Mouse (Mus musculus) left cerebral cortex, adult 8-10 months (tissue): Measurements from ENCODE around the gene Vwa8. TPM values are rescaled to one million over a fixed set of nuclear protein-coding genes. Genes with fewer than 3 reads are reported as not detected.

Experiments
- DNase-seq, 2 experiments: peaks; one replicate each; pipeline ENCODE4 v3.0.0; 2022; ENCODE audit warnings: low spot score in 2 of 2
- total RNA-seq, 4 experiments: library from RNA; stranded (reverse); gene quantifications; 2 replicates each; pipeline ENCODE4 v1.2.4; 2022

Vwa8 gene
- total RNA-seq, 4 experiments from 2014 or later = 34.7 to 41.3 (median 40.1) TPM

DNA sequence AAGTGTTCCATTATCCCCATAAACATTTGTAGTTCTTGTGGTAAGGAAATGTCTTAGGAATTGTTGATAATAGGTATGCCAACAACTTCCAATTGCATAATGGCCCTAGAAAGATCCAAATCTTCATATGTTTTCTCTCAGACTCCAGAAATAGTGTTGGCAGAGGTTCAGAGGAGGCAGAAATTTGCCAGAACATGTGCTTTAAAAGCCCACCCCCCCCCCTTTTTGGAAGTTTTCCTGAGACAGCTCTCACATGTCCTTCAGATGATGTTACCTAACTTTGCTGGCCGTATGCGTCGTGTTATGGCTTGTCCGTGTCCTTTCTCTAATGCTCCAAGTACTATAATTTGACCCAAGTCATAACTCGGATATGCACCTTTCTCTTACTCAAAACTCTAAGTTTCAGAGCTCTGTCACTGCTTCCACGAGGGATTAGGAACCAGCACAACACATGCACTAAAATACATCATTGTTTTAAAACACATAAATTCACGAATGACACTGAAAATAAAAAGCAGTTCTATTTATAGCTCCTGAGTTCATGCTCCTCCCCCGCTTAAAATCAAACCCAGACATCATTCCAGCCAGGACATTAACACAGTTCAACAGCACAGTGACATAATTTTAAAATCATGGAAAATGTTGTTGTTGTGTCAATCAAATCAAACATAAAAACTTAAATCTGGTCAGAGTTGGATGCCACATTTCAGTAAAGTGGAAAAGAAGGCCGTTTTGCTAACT is 227.9 kb downstream of the Vwa8 start:
- DNase-seq = no peak

DNA sequence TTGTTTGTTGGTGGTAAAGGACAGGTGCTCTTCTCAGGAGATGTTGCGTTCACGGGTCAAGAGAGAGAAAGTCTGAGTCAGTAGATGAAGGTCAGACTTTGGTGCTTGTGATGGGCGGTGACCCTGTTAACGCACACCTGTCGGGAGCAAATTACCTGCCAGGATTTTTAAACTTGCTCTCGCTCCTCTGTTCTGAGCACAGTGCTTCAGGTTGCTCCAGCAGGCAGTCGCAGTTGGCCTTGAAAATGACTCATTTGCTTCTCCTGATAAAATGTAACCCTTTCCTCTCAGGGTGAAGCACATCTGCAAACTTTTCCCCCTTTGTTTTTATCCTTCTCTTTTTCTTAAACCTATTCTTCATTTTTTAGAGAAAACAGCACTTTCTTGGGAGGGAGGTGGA is 234.7 kb downstream of the Vwa8 start:
- DNase-seq = no peak

- no peak for DNase-seq
Observed at GRCm38 (mm10) chr14:79086006-79086405, 237.2 kb downstream of the Vwa8 start.

DNA sequence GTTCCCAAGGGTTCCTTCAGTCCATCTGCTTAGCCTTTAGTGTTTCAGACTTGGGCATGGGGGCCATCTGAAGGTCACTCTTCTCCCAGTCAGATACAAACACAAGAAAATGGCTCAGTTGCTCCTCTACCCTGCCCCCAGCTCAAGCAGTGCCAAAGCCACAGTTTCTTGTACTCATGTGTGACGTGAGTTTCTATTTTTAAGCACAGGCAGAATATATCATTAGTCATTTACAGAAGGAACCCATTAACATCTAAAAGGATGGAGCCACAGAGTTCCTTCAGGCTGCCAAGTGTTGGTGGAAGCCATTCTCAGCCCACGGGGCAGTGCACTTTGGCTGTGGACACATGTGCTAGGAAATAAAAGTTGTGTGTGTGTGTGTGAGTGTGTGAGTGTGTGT is 240.6 kb downstream of the Vwa8 start:
- peak in 1 of 2 experiments; percentile 18 for DNase-seq

GRCm38 (mm10) chr14:79097181-79097580 is 248.3 kb downstream of the Vwa8 start:
- no peak for DNase-seq

- DNase-seq = peak; percentile 54 to 67
Observed at GRCm38 (mm10) chr14:79106655-79107515, 258.0 kb downstream of the Vwa8 start.

GRCm38 (mm10) chr14:79109375-79109774 is 260.5 kb downstream of the Vwa8 start:
- DNase-seq = no peak

- no peak for DNase-seq
Observed at GRCm38 (mm10) chr14:79110012-79110411, 261.2 kb downstream of the Vwa8 start.

DNA sequence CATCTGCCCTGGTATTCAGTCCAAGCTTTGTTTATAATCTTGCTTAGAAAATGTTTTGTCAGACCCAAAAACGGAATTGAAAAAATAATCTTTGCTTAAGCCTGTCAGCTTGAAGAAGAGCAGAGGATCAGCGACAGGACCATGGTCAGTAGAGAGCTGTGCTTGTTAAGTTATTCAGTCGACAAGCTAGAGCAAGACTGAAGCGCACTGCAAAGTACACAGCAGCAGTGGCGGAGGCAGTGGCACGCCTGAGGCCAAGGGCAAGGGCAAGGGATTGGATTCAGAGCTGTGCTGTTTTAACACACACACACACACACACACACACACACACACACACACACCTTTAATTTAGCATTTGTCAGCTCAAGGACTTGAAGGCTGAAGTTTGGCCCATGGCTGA is 263.2 kb downstream of the Vwa8 start:
- no peak for DNase-seq

GRCm38 (mm10) chr14:79114526-79115383 is 265.9 kb downstream of the Vwa8 start:
- DNase-seq = no peak

DNA sequence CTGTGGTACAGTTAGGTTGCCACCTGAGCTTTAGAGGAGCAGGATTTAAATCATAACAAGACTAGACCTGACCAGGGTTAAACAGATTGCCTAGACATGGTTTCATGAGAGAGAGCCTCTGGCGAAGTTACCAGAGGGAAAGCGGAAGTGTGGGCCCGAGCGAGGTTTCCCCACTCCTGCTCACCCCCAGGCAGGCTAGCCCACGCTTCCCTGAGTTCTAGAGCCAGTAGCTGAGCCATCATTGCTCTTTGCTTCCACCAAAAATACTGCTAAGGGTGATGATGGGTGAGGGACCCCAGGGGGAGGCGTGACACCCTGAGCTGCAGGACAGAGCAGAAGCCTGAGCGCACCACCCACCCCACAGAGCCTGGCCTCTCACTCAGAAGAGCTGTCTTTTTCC is 269.6 kb downstream of the Vwa8 start:
- no peak for DNase-seq

GRCm38 (mm10) chr14:79119354-79119753 is 270.5 kb downstream of the Vwa8 start:
- DNase-seq = no peak

- no peak for DNase-seq
Observed at GRCm38 (mm10) chr14:79120681-79121080, 271.8 kb downstream of the Vwa8 start.

DNA sequence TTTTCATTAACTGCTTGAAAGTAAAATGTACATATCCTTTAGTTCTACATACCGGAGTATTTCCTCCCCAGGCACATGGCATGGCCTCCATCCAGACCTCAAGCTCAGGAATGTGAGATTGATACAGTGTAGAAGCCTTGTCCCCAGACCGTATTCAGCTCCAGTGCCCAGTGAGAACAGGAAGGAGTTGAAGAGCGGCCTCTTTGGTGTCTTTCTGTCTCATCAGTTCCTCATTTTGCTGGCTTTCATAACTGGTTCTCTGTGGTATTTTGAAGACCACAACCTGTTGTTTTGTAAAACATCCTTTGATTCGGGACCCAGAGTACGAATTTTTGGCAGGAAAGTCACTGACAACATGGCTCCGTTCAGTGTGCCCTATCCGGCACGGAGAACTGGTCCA is 274.6 kb downstream of the Vwa8 start:
- DNase-seq = no peak

- DNase-seq = no peak
Observed at GRCm38 (mm10) chr14:79124643-79125042, 275.8 kb downstream of the Vwa8 start.

- no peak for DNase-seq
Observed at GRCm38 (mm10) chr14:79126176-79126575, 277.3 kb downstream of the Vwa8 start.

- no peak for DNase-seq
Observed at GRCm38 (mm10) chr14:79134891-79135334, 286.1 kb downstream of the Vwa8 start.

DNA sequence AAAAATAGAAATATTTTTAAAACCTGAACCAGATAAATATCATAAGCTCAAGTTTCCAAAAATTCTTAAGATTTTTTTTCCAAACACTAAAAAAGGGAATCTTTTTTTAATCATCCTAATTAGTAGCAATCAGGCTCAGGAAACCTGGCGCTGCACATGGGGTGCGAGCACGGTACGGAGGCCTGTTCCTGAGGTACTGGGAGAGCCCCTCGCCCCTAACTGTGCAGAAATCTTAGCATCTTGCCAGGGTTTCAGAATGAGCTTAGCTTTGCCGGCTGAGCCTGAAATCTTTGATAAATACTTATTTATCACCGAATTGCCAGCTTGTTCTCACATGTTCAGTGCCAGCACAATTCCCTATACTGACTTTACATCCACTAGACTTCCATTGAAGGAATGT is 286.6 kb downstream of the Vwa8 start:
- no peak for DNase-seq

- no peak for DNase-seq
Observed at GRCm38 (mm10) chr14:79136585-79136984, 287.7 kb downstream of the Vwa8 start.

DNA sequence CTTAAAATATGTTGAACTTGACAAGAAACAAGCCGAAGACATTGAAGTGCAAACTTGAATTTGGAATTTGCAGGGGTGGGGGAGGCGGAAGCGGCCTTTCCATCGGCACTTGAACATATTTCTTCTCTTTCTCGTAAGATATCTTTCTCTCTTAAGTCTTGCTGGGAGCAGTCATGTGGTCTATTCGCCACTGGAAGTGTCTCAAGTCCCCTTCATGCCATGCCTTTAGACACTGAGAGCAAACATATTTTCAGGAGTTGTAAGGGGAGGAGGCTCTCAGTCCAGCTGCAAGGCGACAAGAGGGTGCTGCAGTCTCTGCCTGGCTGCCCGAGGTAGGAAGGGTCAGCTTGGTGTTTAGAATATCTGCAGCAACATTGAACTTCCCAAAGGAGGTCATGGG is 288.2 kb downstream of the Vwa8 start:
- DNase-seq = no peak

DNA sequence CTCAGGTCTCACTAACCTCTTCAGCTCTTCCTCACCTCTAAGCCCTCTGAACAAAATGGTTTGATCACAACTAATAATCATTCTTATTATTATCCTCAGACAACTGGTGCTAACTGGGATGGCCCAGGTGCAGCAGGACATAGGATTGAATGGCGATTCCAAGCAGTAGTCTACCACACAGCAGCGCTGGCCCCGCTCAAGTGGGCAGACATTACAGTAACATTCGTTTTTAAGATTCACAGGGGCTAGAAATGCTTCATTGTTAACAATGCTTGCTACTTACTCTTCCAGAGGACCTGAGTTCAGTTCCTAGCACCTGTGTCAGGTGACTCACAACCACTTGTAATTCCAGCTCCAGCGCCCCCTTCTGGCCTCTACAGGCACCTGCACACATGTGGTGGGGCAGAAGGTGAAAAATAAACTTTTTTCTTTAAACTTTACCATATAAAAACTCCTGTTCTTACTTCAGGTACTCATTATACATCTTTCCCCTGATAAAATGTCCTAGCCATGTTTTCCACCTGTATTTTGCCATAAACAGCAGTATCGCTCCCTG is 290.3 kb downstream of the Vwa8 start:
- DNase-seq = no peak
